Mouse (Mus musculus): ENCODE measurements around the gene Nlgn1.

GRCm38 (mm10) chr3:25597513-25597912, 734.7 kb downstream of the Nlgn1 start:
- TF ChIP-seq CTCF (conservative IDR thresholded peaks at IDR 0.05; ENCODE audit: low read length) (no peak), NANOG (IDR thresholded peaks at IDR 0.05; ENCODE audit: borderline replicate concordance, low read length) (no peak), POU5F1 (IDR thresholded peaks at IDR 0.05; ENCODE audit: borderline replicate concordance, low read length) (no peak)
